Mouse (Mus musculus) cortical plate, adult 2 months (tissue): ENCODE results near the gene P3h3.

Experiments
- CTCF ChIP-seq: fragments of 200-500 bp; IDR thresholded peaks from 2 replicates; pipeline ENCODE4 v1.5.1; 2011; ENCODE audit warnings: mild to moderate bottlenecking, control low read depth, low read length; ENCODE audit not compliant: insufficient read depth; ENCODE audit errors: extremely low read depth
- POLR2A ChIP-seq: fragments of 200-500 bp; IDR thresholded peaks from 2 replicates; pipeline ENCODE4 v1.6.1; 2011; ENCODE audit warnings: mild to moderate bottlenecking, low read length, control low read depth; ENCODE audit not compliant: insufficient read depth; ENCODE audit errors: extremely low read depth

DNA sequence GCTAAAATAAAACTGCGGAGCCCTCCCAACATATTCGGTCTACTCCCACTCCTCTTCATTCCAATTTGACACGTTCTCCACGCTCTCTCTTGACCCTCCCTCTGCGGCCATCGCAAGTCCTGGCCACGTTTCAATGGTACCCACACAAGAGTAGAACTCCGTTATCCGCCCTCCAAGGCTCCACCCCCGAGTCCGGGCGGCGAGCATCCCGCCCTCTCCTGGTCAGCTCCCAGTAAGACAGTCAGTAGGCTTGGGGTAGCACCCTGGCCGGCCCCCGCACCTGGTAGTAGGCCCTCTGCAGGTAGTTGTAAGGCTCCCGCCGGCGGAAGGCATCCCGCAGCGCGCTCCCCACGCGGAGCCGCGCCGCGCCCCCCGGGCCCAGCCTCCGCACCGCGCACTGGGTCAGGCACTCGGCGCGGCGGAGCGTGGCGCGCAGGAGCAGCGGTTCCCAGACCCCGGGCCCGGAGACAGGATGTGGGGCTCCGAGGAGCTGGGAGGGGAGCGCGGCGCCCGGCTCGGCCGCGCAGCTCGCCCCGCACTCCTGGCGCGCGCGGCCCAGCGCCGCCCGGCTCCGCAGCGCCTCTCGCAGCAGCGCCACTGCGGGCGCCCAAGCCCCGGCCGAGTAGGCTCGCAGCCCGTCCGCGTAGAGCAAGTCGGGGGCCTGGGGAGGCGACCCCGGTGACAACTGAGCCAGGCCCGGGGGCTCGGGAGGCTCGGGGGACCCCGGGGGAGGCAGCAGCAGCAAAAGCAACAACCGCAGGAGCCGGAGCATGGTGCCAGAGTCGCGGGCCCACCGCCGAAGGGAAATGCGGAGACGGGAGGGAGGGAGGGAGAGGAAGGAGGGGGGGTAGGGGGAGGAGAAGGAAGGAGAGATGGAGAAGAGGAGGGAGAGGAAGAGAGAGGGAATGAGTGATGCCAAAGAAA, at the start of gene P3h3:
- TF ChIP-seq POLR2A = no peak
- 0 out of 2 replicates have a peak, but pooled peaks have one; percentile 14 for TF ChIP-seq CTCF
